Mouse (Mus musculus) lung, postnatal 36 days (tissue): ENCODE data around the gene Cep295nl.
A peak's percentile ranks its signal among the peaks of the same experiment; 100 is the strongest.
"Not testable (repeated sequence)": the region's sequence is repeated elsewhere in the genome, so short reads cannot be mapped to it uniquely, and the experiment has no call there.

Experiments
- DNase-seq: peaks from one replicate; pipeline ENCODE4 v3.0.0; 2022; ENCODE audit warnings: mixed read lengths

Gene Cep295nl

DNA sequence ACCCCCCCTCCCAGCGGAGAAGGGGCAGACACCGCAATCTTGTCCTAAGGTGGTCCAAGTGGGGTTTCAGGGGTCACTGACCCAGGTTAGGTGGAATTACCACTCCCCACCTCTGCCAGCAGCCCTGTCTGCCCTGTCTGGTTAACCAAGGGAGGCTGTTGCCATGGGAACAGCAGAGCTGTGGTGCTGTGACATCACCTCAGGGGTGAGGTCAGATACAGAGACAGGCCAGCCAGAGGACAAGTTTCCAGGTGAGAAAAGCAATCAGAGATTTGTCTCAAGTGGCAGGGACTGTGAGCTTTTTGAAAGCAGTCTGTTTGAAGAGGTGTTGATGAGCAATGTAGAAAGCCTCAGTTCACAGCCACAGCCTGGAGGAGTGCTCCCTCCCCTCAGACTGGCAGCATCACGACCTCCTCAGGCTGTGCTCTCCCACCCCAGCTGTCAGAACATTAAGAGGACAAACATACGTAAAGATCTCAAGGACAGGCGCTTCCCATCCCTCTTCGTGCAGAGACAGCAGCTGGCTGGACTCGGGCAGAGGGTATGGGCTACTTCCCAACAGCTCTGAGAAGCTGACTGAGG lies at the start of gene Cep295nl:
Gene Cep295nl, minus strand, starts transcription at position 101 of the 582 bp plus-strand sequence.
- peak; percentile 40 for DNase-seq

DNA sequence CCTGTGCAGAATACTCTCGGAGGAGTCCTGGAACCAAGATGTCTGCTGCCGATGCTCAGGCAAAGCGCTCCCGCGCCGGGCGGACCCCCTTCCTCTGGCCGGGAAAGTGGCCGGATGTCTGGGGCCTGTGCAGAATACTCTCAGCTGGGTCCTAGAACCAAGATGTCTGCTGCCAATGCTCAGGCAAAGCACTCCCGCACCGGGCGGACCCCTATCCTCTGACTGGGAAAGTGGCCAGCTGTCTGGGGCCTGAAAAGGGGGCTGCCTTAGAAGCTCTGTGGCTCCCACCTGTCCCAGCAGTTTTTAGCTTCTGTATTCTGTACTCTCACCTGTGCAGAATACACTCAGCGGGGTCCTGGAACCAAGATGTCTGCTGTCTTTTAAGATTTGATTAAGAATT lies 45.5 kb upstream of the Cep295nl start:
- DNase-seq, result not testable (repeated sequence)

DNA sequence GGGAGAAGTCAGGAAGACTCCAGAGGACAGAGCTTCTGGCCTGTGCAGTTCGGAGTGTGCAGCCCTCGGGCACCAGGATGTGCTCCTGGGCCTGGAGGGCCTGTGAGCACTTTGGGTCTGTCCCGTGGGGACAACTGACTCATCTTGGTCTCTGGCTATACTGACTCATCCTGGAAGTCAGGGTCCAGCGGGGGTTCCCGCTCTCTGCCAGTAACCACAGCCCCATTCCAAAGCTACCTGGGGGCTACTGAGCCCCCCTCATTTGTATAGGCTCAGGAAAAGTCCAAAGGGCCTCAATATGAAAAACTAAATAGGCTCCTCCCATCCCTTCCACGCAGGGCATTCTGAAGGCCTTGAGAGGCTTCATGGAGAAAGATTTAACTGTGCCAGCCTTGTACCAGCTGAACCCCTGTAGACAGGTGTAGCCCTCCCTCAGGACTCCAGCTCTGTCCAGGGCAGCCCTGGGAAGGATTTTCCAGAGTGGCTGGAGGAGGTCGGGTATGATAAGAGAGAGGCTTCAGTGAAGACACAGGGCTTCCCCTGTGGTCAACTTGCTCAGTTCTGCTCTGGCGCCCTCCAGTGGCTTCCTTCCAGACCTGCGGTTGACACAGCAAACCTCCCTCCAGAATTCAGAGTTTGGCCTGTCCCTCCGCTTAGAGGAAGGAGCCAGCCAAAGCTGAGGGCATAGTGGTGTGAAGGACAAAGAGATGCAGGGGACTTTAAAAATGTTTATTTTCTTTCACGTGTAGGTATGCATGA lies 37.1 kb upstream of the Cep295nl start:
- DNase-seq, result peak; percentile 93

DNA sequence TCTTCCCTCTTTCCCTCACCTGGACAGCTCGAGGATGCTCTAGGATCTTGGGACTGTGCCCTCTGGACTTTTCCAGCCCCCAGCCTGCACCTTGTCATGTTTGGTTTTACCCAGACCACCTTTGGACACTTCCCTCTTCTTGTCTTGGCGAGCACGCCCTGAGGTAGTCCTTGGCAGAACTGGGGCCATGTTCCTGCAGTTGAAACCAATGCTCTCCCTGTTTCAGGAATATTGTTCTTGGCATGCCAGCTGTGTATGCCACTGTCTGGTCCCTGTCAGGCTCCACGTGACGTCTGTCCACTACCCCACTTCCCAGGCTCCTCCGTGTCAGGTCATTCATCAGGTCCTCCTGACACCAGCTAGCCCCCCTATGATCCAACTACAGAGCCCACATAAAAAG lies 36.4 kb upstream of the Cep295nl start:
- no peak for DNase-seq

DNA sequence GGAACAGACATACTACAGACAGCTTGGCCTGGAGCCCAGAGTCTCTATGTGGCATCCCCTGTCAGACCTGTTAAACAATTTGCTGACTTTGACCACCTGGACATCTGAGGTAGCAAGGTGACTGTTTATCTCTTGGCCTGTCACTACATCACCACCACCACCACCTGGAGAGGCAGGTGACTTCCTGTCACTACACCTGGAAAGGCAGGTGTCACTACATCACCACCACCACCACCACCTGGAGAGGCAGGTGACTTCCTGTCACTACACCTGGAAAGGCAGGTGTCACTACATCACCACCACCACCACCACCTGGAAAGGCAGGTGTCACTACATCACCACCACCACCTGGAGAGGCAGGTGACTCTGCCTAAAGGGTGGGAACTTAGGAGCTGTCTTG lies 34.0 kb upstream of the Cep295nl start:
- DNase-seq, result not testable (repeated sequence)

DNA sequence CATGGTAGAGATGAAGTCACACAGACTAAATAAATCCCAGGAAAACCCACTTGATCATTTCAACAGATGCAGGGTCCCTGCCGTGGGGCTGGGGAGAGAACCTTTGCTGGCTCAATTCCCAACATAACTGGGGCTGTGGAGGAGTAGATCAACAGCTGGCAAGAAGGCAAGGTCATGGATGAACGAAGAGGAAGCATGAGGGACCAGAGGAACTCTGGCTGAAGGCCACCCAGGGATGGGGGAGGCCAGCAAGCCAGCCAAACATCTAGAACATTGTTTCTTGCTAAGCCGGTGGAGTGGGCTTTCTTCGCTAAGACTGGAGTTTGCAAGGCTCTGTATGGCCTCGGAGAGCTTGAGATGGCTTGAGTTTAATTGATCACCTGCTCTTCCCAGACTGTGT lies 33.6 kb upstream of the Cep295nl start:
- no peak for DNase-seq

DNA sequence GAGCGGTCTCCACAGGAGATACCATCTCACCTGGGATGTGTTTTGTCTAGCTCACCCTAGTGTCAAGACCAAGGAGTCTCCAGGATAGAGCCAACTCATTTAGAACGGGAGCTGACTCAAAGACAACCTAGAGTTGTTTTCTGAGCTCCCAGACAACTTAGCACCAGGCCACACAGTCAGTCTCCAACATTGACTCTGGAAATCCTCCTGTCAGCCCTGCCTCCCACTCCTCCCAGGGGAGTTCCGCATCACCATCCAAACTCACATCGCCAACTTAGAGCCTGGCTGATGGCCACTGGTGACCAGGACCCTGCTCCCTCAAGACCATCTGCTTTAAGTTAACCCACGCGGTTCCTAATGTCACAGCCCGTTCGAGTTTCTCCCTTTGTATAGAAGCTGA lies 33.2 kb upstream of the Cep295nl start:
- DNase-seq, result no peak

DNA sequence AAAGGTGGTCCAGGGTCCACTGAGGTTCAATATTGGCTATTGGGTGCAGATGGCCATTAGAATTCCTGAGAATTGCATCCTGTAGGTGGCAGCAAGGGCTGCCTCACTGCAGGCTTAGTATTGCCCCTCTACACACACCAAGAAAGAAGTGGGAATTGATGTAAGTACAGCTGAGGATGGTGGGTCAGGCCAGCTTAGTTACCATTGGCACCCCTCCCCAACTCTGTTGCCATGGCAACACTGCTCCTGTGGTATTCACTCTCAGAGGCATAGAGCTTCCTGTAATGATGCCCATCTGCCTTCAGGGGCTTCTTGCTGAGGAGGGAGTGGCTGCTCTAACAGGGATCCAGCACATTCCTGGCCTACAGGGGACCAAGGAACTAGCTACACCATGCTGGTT lies 32.7 kb upstream of the Cep295nl start:
- no peak for DNase-seq

DNA sequence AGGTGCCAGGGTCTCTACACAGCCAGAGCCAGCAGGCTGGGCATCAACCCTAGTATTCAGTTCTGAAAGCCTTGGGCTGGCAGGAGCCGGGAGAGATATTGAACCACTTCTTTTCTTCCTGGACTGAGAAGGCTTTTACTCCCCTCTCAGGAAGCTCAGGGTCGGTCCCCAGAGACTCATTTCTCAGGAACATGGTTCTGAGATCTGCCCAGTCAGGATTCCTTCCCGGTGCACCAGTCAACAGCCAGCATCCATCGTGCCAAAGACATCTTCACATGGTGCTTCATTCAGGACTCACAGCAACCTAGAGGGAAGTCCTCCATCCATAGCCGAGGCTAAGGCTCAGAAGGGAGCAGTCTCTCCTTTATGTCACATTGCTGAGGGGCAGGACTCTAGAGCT lies 32.2 kb upstream of the Cep295nl start:
- no peak for DNase-seq

DNA sequence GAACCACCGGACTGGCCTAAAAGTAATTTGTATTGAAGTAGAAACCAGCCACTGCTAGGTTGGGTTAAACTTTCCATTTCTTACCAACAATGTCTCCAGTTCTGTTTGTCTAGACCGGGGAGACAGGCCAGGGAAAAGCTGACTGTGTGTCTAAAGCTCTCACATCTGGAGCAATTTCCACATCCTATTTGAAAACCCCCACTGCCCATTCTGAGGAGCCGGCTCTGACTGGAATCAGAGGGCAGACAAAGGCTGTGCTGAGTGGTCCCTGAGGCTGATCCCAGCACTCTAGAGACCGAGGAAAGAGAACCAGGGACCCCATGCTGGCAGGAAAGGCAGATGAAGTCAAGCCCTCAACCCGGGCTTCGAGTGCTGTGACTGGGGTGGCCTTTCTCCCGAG lies 30.3 kb upstream of the Cep295nl start:
- DNase-seq, result no peak

DNA sequence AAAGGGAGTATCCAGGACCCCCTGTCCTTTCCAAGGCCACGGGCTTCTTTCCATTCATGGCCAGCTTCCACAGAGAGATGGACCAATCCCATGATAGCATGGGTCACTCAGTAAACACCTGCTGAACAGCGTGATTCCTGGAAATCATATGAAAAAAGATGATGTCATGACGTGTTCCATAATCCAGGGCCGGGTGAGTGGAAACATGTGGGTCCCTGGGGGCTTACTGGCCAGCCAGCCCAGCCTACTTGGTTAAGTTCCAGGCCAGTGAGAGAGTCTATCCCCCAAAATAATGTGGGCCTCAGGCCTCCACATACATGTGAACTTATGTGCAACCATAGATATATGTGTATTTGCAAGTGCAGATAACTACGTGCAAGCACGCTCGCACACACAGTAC lies 29.6 kb upstream of the Cep295nl start:
- no peak for DNase-seq

DNA sequence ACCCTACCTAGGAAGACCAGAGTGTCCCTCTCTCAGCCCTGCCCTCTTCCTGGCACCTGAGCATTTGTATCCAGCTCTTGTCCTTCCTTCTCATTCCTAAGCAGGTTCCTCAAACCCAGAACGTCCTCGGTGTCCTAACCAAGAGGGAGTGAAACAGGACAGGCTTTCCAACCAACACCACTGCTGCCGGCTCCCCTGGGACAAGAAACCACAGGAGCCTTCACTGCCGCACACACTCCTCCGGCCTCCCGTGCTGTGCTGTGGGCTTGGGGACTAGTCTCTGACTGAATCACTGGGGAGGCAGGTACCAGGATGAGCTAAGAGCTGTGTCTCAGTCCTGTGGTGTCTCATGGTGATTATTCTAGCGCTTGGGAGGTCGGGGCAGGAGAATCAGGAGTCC lies 27.4 kb upstream of the Cep295nl start:
- DNase-seq, result no peak

DNA sequence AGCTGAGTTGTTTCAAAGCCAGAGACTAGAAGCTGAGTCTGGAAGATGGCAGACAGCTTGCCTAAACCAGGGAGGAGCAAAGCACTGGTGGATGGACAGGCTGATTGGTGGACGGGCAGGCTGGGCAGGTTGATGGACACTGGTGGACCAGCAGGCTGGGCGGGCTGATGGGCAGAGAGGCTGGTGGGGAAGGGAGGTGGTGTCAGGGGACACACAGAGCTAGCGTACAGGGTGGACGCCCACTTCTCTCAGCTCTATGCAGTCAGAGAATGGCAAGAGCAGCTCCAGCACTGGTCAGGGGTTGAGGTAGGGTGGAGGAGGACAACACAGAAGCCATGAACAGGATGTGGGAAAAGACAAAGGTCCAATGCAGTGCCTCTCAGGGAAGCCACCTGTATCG lies 27.0 kb upstream of the Cep295nl start:
- DNase-seq, result no peak

DNA sequence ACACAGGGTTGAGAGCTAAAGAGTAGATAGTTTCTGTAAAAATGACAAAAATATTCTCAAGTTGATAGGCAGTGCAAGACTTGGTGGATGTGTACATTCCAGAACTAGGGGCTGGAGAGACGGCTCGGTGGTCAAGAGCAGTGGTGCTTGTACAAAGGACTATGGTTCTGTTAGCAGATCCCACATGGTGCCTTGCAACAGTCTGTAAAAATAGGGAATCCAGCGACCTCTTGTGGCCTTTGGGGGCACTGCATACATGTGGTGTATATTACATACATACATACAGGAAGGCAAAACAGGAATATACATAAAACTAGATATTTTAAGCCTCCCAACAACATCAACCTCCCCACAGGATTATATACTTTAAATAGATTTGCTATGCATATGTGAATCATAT lies 26.0 kb upstream of the Cep295nl start:
- DNase-seq, result peak; percentile 72

DNA sequence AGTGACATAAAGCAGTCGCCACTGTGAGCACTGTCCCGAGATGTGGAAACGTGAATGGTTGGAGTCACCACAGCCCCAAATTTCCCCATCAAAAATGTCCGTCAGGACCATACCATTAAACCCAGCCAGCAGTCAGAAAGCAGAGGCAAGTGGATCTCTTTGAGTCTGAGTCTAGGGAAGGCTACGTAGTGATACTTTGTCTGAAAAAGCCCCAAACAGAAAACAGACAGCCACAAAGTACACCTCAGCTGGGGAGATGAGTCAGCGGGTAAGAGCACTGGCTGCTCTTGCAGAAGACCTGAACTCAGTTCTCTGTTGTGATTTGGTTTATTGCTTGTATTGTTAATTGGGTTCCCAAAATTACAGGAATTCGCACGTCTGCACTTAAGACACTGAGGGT lies 24.3 kb upstream of the Cep295nl start:
- no peak for DNase-seq

DNA sequence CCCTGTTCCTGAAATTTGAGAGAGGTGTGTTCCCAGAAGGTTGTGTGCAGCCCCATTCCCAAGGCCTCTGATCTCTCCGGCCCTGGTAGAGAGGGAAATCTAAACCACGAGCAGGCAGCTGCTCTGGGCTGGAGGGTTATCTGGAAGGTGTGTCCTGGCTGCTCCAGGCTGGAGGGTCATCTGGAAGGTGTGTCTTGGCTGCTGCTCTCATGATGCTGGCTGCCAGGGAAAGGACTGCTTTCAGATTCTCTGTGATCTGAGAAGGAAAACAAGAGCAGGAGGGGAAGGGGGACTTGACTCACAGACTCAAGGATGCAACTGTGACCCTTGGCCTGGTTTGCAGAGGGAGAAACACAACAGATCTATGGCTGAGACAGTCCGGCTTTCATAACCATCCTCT lies 23.8 kb upstream of the Cep295nl start:
- DNase-seq, result no peak

DNA sequence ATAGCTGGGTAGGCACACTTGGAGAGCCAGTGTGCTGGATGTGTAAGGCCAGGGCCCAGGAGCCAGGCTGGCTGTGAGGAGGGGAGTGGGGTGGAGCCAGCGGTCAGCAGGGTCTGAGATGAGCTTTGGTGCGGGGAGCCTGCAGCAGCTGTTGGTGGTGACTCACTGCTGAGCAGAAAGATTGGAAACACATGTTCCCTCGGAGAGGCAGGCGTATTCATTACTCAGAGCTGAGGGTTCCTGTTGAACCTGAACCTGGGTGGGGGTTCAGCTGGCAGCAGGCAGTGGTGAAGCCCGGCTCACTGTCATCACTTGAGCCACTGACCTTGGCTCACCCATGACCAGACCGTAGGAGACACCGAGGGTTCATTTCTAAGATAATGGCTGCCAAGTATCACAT lies 22.9 kb upstream of the Cep295nl start:
- DNase-seq, result peak; percentile 54

DNA sequence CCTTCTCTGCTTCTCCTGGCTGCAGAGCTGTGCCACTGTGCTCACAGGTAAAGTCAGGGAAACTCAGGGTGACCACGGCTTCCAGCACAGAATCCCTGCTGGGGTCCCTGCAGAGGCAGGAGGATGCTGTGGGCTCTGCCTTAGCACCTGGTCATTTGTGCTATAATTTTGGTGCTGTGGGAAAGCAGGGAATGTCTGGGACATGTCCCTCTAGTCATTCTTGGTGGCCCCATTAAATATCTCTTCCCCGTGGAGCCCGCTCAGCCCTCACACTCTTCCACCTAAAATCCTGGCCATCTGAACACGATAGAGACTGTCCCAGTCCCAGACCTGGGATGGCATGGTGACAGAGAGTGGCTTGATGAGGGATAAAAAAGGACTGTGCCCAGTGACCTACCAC lies 21.7 kb upstream of the Cep295nl start:
- DNase-seq, result no peak

DNA sequence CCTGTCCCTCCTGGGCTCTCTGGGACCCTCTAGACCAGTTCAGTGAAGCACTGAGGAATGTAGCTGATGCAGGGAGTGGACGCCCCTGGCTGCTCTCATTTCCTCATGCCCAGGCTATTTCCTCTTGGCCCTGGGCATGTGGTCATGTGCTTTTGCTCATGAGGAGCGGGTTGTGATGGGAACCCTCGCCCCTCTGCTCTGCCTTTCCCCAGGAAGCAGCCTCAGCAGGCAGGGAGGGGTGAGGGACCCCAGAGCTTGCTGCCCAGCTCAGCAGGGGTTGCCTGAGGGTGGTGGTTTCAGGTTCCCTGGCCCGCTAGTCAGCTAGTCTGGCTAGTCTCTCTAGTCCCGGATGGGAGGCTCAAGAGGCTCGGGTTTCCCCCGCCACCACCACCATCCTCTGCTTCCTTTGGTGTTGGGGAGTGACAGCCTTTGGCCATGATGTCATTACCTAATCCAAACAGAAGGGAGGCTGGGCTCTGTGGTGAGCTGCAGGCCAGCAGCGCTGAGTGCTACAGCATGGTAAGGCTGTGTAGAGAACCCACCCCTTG lies 20.7 kb upstream of the Cep295nl start:
- peak; percentile 84 for DNase-seq

DNA sequence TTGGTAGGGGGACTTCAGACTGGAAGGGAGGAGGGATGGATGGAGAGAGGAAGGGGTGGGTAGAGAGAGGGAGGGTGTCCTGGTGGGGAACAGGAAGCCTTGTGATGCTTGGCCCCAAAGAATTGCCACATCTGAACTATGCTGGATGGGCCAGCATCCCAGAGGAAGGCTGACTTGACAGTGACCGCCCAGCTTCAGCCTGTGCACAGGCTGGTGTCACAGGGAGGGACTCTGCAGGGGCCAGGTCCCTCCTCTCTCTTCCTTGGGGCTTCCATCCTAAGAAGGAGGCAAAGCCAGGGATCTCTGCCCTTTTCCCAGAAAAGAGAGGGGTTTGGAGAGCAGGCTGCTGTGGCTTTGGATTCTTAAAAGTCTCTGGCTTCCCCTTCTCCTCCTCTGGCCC lies 20.2 kb upstream of the Cep295nl start:
- DNase-seq, result peak; percentile 51

DNA sequence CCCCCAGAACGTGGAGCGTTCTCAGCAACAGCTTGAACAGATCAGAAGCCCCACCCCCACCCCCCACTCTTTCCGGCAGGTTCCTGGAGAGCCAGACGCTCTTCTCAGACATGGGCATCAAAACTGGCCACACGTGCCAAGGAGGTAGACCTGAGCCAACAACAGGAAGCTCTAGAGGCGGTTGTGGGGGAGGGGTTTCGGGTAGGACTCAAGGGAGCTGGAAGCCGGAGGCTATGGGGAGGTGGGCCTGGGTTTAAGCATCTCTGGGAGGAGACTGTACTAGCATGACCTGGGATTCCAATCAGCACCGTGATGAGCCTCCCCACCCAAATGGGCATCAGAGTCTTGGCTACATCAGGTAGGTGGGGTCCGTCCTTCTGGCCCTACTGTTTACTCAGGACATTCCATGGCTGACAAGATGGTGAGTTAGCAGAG lies 18.6 kb upstream of the Cep295nl start:
- DNase-seq, result peak; percentile 78

DNA sequence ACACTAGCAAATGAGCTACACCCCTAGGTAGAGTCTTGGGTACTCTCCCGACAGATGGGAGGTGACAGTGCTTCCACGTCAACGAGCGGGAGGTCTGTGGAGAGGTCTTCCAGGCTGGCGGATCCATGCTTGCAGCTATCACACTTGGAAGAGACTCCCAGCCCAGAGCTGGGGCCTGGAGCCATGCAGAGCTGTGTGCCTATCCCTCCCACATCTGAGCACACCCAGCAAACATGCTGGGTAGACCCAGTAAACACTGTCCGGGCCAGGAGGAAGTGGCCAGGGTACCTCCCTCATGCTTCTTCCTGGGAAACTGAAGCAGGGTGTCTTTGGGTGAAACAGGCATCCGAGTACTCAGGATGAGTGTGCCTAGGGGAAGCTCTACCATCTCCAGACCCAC lies 18.2 kb upstream of the Cep295nl start:
- DNase-seq, result peak; percentile 79

DNA sequence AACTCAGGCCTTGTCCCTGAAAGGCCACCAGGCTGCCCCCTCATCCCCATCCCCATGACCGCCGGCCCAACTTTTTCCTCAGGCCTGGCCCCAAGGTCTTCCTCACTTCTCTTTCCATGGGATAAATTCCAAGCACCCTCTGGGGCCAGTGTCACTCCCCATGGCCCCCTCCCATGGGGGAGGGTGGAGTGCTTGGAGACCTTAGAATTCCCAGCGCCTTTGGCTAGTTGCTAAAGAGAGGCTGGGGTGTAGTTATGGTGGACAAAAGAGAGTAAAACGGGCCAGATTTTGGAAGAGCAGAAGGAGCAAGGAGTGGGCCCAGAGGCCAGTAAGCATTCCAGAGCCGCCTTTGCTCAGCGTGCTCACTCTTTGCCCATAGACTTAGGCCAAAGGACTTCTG lies 13.3 kb upstream of the Cep295nl start, which contains the start of gene Timp2:
Gene Timp2, minus strand, starts transcription at position 101 of the 400 bp plus-strand sequence.
- DNase-seq, result no peak

DNA sequence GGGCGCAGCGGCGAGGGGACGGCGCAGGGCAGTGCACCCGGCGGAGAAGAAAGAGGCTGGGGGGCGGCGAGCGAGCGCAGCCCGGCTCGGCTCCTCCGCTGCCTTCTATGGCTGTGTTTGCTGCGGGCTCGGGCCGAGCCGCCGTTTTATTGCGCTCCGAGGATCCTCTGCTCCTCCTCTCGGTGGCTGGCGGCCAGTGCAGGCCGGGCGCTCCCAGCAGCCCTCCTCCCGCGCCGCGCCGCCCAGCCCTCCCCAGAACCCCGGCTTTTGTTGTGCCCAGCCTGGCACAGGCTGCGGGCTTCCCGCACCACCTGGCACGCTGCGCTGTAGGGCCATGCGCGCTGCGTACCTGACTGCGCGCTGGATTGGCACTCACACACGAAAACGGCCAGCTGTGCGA lies 12.9 kb upstream of the Cep295nl start:
- peak; percentile 92 for DNase-seq
